Mouse (Mus musculus): ENCODE measurements around the gene Slc15a5.

DNA sequence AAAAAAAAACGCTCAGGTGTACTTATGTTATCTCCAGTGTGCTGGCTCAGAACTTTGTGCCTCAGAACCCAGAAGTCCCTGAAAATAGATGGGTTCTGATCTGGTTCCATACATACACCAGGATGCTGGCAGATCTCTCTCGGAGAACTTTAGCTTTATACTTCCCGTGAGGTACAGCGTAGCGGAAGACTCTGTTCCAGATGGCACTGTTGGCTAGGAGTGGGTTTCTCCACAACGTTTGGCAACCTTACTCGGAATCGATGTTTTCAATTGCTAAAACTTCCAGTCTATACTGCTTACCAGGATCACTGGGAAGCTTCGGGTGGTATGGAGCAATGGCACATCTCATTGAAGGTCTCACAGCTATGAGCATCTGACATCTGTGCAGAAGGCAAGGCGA lies 9.8 kb downstream of the Slc15a5 start:
- TF ChIP-seq CTCF (IDR thresholded peaks at IDR 0.05; ENCODE audit: low read depth) = no peak
- no peak for TF ChIP-seq EP300 (optimal IDR thresholded peaks at IDR 0.05)

Data from stomach, postnatal 0 days (tissue).